In the genomic region with DNA sequence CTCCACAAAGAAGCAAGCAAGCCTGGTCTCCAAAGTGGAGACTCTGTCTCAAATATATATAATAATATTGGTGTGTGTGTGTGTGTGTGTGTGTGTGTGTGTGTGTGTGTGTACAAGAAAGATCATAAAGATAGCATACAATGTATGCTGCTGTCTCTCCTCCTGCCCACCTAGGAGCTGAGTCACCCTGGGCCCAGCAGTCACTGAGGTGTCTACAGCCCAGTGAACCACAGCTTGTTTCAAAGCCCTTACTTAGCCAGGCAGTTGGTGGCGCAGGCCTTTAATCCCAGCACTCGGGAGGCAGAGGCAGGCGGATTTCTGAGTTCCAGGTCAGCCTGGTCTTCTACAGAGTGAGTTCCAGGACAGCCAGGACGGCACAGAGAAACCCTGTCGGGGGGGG, we compare ENCODE assay signal across 4 mouse cellular contexts. TPM values are rescaled to one million over a fixed set of nuclear protein-coding genes. Genes with fewer than 3 reads are reported as not detected.
DNase-seq lines count a peak whose midpoint lies in the region; ATAC-seq and TF ChIP-seq lines count a peak whose summit lies in the region.
"Not testable (repeated sequence)": the region's sequence is repeated elsewhere in the genome, so short reads cannot be mapped to it uniquely, and the experiment has no call there.

No protein-coding gene starts in this region.

- not testable (repeated sequence) for H3K9ac ChIP-seq in liver, embryonic 12.5 days

- H3K4me3 ChIP-seq in C2C12 (ENCODE audit: insufficient read depth, poor library complexity, severe bottlenecking) = peak overlapping the region; percentile 11
- not testable (repeated sequence) for H3K4me3 ChIP-seq in gastrocnemius, adult 2 months; liver, embryonic 12.5 days

- peaks cover 96% of the 10 kb centered on the region for H3K79me3 ChIP-seq in C2C12 (ENCODE audit: low read depth)

- not testable (repeated sequence) for H3K4me2 ChIP-seq in liver, embryonic 12.5 days

- H3K27ac ChIP-seq in gastrocnemius, adult 2 months = 0 out of 2 replicates have a peak overlapping the region, but pooled peaks have one; percentile 8
- not testable (repeated sequence) for H3K27ac ChIP-seq in liver, embryonic 12.5 days

- peaks cover 14% of the 10 kb centered on the region for H3K36me3 ChIP-seq in C2C12 (ENCODE audit: control insufficient read depth, insufficient read depth)
- H3K36me3 ChIP-seq in liver, embryonic 12.5 days = not testable (repeated sequence)

- 0 out of 2 replicates have a peak, but pooled peaks have one; percentile 33 for ATAC-seq in liver, embryonic 12.5 days

- not testable (repeated sequence) for DNase-seq in gastrocnemius, adult 2 months
- DNase-seq in natural killer cell, adult 2 months (ENCODE audit: low spot score in 2 of 2) = peak; percentile 45 to 50

- not testable (repeated sequence) for H3ac ChIP-seq in C2C12 (ENCODE audit: control insufficient read depth, insufficient read length, low read depth)

- peaks cover 100% of the 10 kb centered on the region for H3K79me2 ChIP-seq in C2C12 (ENCODE audit: control insufficient read depth, insufficient read depth)

- not testable (repeated sequence) for TF ChIP-seq CTCF in C2C12 (IDR thresholded peaks at IDR 0.05; ENCODE audit: control insufficient read depth, insufficient read depth, insufficient read length); gastrocnemius, adult 2 months (IDR thresholded peaks at IDR 0.05)

- H3K4me1 ChIP-seq in liver, embryonic 12.5 days = peaks cover 82% of the 10 kb centered on the region

- intact Hi-C loops in gastrocnemius, adult 2 months (cut with DNase I) = not testable (repeated sequence)

- not testable (repeated sequence) for H3K9me3 ChIP-seq in liver, embryonic 12.5 days (replicated peaks)

- not testable (repeated sequence) for H3K27me3 ChIP-seq in C2C12 (ENCODE audit: control insufficient read depth, insufficient read depth, insufficient read length); liver, embryonic 12.5 days (replicated peaks)

- WGBS in liver, embryonic 12.5 days (ENCODE audit: insufficient replicate concordance) = 60% methylated on average over 5 of the region's 5 CpGs

RNA-seq across cellular contexts. Expression of a gene that starts 12.0 kb away (rescaled TPM):
- polyA plus RNA-seq in C2C12 (2012; fragmentation: generic; extraction: Trizol) = 32.5 TPM
- 10 to 100 TPM; 60.3 to 62.1 TPM for total RNA-seq in gastrocnemius, adult 2 months (2021)
- polyA plus RNA-seq in liver, embryonic 12.5 days (2016; fragmentation: Nextera tagmentation; extraction: Ambion mirVana) = 43.9 and 44.0 TPM in 2 replicates

RNA-seq across cellular contexts. Expression of a gene that starts 32.7 kb away (rescaled TPM):
- polyA plus RNA-seq in C2C12 (2012; fragmentation: generic; extraction: Trizol) = 57.4 TPM
- 10 to 100 TPM; 67.4 to 74.9 TPM for total RNA-seq in gastrocnemius, adult 2 months (2021)
- 40.0 TPM in 2 replicates for polyA plus RNA-seq in liver, embryonic 12.5 days (2016; fragmentation: Nextera tagmentation; extraction: Ambion mirVana)
